Mouse (Mus musculus): ENCODE data around the gene Hyal1. TPM values are rescaled to one million over a fixed set of nuclear protein-coding genes. Genes with fewer than 3 reads are reported as not detected.

Gene Hyal1
- total and polyA plus RNA-seq, 3 experiments: 2.2 to 7.3 (median 2.3) TPM

GRCm38 (mm10) chr9:107540420-107540819 lies 36.3 kb upstream of the Hyal1 start:
- peaks cover 81% of the 10 kb centered on the region for H3K4me1 ChIP-seq (ENCODE audit: insufficient read depth, low read depth, low read length)
- no peak for TF ChIP-seq TAL1 (conservative IDR thresholded peaks at IDR 0.05; ENCODE audit: low read depth, low read length)
- no peak for TF ChIP-seq GATA2 (IDR thresholded peaks at IDR 0.05; ENCODE audit: borderline replicate concordance, low read depth, low read length)
- TF ChIP-seq CTCF (IDR thresholded peaks at IDR 0.05; ENCODE audit: low read depth, low read length): no peak
- no peak for TF ChIP-seq POLR2AphosphoS5 (IDR thresholded peaks at IDR 0.05; ENCODE audit: insufficient replicate concordance, low read depth, low read length)
- no peak for TF ChIP-seq GATA1 (IDR thresholded peaks at IDR 0.05; ENCODE audit: borderline replicate concordance, low read length)
- H3K36me3 ChIP-seq (replicated peaks): peaks cover 81% of the 10 kb centered on the region

GRCm38 (mm10) chr9:107541005-107541404 lies 35.7 kb upstream of the Hyal1 start:
- no peaks in the 10 kb centered on the region for H3K27me3 ChIP-seq (ENCODE audit: insufficient read depth, low read length)
- H3K4me3 ChIP-seq (ENCODE audit: low read depth, low read length): peak overlapping the region; percentile 79; the same call in 1 of the 2 replicates
- peaks cover 79% of the 10 kb centered on the region for H3K4me1 ChIP-seq (ENCODE audit: insufficient read depth, low read depth, low read length)
- ATAC-seq (ENCODE audit: extremely low read depth, insufficient number of reproducible peaks, low FRiP score, poor library complexity, severe bottlenecking): no peak
- H3K36me3 ChIP-seq (replicated peaks): peaks cover 80% of the 10 kb centered on the region
- no peaks in the 10 kb centered on the region for H3K9me3 ChIP-seq (replicated peaks)
- DNase-seq (ENCODE audit: low spot score): no peak
- no peak for TF ChIP-seq GATA2 (IDR thresholded peaks at IDR 0.05; ENCODE audit: borderline replicate concordance, low read depth, low read length)
- TF ChIP-seq POLR2AphosphoS5 (IDR thresholded peaks at IDR 0.05; ENCODE audit: insufficient replicate concordance, low read depth, low read length): no peak
- TF ChIP-seq CTCF (IDR thresholded peaks at IDR 0.05; ENCODE audit: low read depth, low read length): no peak
- no peak for TF ChIP-seq TAL1 (conservative IDR thresholded peaks at IDR 0.05; ENCODE audit: low read depth, low read length)
- no peak for TF ChIP-seq GATA1 (IDR thresholded peaks at IDR 0.05; ENCODE audit: borderline replicate concordance, low read length)

More at GRCm38 (mm10) chr9:107540420-107540819, 36.3 kb upstream of the Hyal1 start:
- ATAC-seq (ENCODE audit: extremely low read depth, insufficient number of reproducible peaks, low FRiP score, poor library complexity, severe bottlenecking) (no peak), DNase-seq (ENCODE audit: low spot score) (no peak)
- Histone ChIP-seq H3K4me3 (ENCODE audit: low read depth, low read length) (no peak overlapping the region), H3K9me3 (replicated peaks) (no peaks in the 10 kb centered on the region), H3K27me3 (ENCODE audit: insufficient read depth, low read length) (no peaks in the 10 kb centered on the region)

- Histone ChIP-seq H3K36me3 (replicated peaks) (peaks cover 80% of the 10 kb centered on the region), H3K9me3 (replicated peaks) (no peaks in the 10 kb centered on the region), H3K4me3 (ENCODE audit: low read depth, low read length) (peak within 1 kb of the TSS; percentile 79), H3K27me3 (ENCODE audit: insufficient read depth, low read length) (no peaks in the 10 kb centered on the region), H3K4me1 (ENCODE audit: insufficient read depth, low read depth, low read length) (peaks cover 79% of the 10 kb centered on the region)
- ATAC-seq (ENCODE audit: extremely low read depth, insufficient number of reproducible peaks, low FRiP score, poor library complexity, severe bottlenecking): peak; percentile 85
- TF ChIP-seq GATA1 (IDR thresholded peaks at IDR 0.05; ENCODE audit: borderline replicate concordance, low read length) (no peak), TAL1 (conservative IDR thresholded peaks at IDR 0.05; ENCODE audit: low read depth, low read length) (no peak), GATA2 (IDR thresholded peaks at IDR 0.05; ENCODE audit: borderline replicate concordance, low read depth, low read length) (no peak), CTCF (IDR thresholded peaks at IDR 0.05; ENCODE audit: low read depth, low read length) (no peak), POLR2AphosphoS5 (IDR thresholded peaks at IDR 0.05; ENCODE audit: insufficient replicate concordance, low read depth, low read length) (no peak)
- peak; percentile 94 for DNase-seq (ENCODE audit: low spot score)
Measured at GRCm38 (mm10) chr9:107541474-107542351, 35.0 kb upstream of the Hyal1 start, which contains the start of the genes Cyb561d2 and Nprl2. Gene Cyb561d2 (minus strand): TSS chr9:107542193. Gene Nprl2 (plus strand): TSS chr9:107542226.

- ATAC-seq (ENCODE audit: extremely low read depth, insufficient number of reproducible peaks, low FRiP score, poor library complexity, severe bottlenecking) (no peak), DNase-seq (ENCODE audit: low spot score) (no peak)
- H3K4me1 ChIP-seq (ENCODE audit: insufficient read depth, low read depth, low read length): peaks cover 79% of the 10 kb centered on the region
- no peaks in the 10 kb centered on the region for H3K9me3 ChIP-seq (replicated peaks)
- no peaks in the 10 kb centered on the region for H3K27me3 ChIP-seq (ENCODE audit: insufficient read depth, low read length)
- peak overlapping the region; percentile 79 for H3K4me3 ChIP-seq (ENCODE audit: low read depth, low read length)
- no peak for TF ChIP-seq TAL1 (conservative IDR thresholded peaks at IDR 0.05; ENCODE audit: low read depth, low read length)
- no peak for TF ChIP-seq CTCF (IDR thresholded peaks at IDR 0.05; ENCODE audit: low read depth, low read length)
- no peak for TF ChIP-seq GATA2 (IDR thresholded peaks at IDR 0.05; ENCODE audit: borderline replicate concordance, low read depth, low read length)
- no peak for TF ChIP-seq POLR2AphosphoS5 (IDR thresholded peaks at IDR 0.05; ENCODE audit: insufficient replicate concordance, low read depth, low read length)
- no peak for TF ChIP-seq GATA1 (IDR thresholded peaks at IDR 0.05; ENCODE audit: borderline replicate concordance, low read length)
- H3K36me3 ChIP-seq (replicated peaks): peaks cover 74% of the 10 kb centered on the region
Measured at GRCm38 (mm10) chr9:107542352-107542686, 34.4 kb upstream of the Hyal1 start.

GRCm38 (mm10) chr9:107542721-107543120 lies 34.0 kb upstream of the Hyal1 start:
- peaks cover 70% of the 10 kb centered on the region for H3K36me3 ChIP-seq (replicated peaks)
- H3K27me3 ChIP-seq (ENCODE audit: insufficient read depth, low read length): no peaks in the 10 kb centered on the region
- no peaks in the 10 kb centered on the region for H3K9me3 ChIP-seq (replicated peaks)
- H3K4me1 ChIP-seq (ENCODE audit: insufficient read depth, low read depth, low read length): peaks cover 79% of the 10 kb centered on the region
- H3K4me3 ChIP-seq (ENCODE audit: low read depth, low read length): peak overlapping the region; percentile 79
- DNase-seq (ENCODE audit: low spot score): no peak
- TF ChIP-seq TAL1 (conservative IDR thresholded peaks at IDR 0.05; ENCODE audit: low read depth, low read length): no peak
- TF ChIP-seq POLR2AphosphoS5 (IDR thresholded peaks at IDR 0.05; ENCODE audit: insufficient replicate concordance, low read depth, low read length): no peak
- TF ChIP-seq GATA2 (IDR thresholded peaks at IDR 0.05; ENCODE audit: borderline replicate concordance, low read depth, low read length): no peak
- TF ChIP-seq CTCF (IDR thresholded peaks at IDR 0.05; ENCODE audit: low read depth, low read length): no peak
- TF ChIP-seq GATA1 (IDR thresholded peaks at IDR 0.05; ENCODE audit: borderline replicate concordance, low read length): no peak
- no peak for ATAC-seq (ENCODE audit: extremely low read depth, insufficient number of reproducible peaks, low FRiP score, poor library complexity, severe bottlenecking)

GRCm38 (mm10) chr9:107543299-107543698 lies 33.4 kb upstream of the Hyal1 start:
- Histone ChIP-seq H3K36me3 (replicated peaks) (peaks cover 64% of the 10 kb centered on the region), H3K9me3 (replicated peaks) (no peaks in the 10 kb centered on the region), H3K4me1 (ENCODE audit: insufficient read depth, low read depth, low read length) (peaks cover 79% of the 10 kb centered on the region), H3K27me3 (ENCODE audit: insufficient read depth, low read length) (no peaks in the 10 kb centered on the region), H3K4me3 (ENCODE audit: low read depth, low read length) (no peak overlapping the region; the same call in 1 of the 2 replicates)
- DNase-seq (ENCODE audit: low spot score): no peak
- ATAC-seq (ENCODE audit: extremely low read depth, insufficient number of reproducible peaks, low FRiP score, poor library complexity, severe bottlenecking): no peak
- no peak for TF ChIP-seq CTCF (IDR thresholded peaks at IDR 0.05; ENCODE audit: low read depth, low read length)
- no peak for TF ChIP-seq GATA1 (IDR thresholded peaks at IDR 0.05; ENCODE audit: borderline replicate concordance, low read length)
- no peak for TF ChIP-seq POLR2AphosphoS5 (IDR thresholded peaks at IDR 0.05; ENCODE audit: insufficient replicate concordance, low read depth, low read length)
- no peak for TF ChIP-seq GATA2 (IDR thresholded peaks at IDR 0.05; ENCODE audit: borderline replicate concordance, low read depth, low read length)
- TF ChIP-seq TAL1 (conservative IDR thresholded peaks at IDR 0.05; ENCODE audit: low read depth, low read length): no peak

Data from G1E (cell line).